Mouse (Mus musculus): ENCODE data around the gene Cavin2. TPM values are rescaled to one million over a fixed set of nuclear protein-coding genes. Genes with fewer than 3 reads are reported as not detected.

The Cavin2 gene
- total RNA-seq, 2 experiments from 2014 or later: 143 to 146 TPM

- intact Hi-C loops (cut with DNase I): no loop called here
- DNase-seq: peak; percentile 37 to 41
Observed at GRCm38 (mm10) chr1:51300295-51300930, 11.5 kb downstream of the Cavin2 start.

- intact Hi-C loops (cut with DNase I): no loop called here
- no peak for DNase-seq
Observed at GRCm38 (mm10) chr1:51307056-51307455, 18.1 kb downstream of the Cavin2 start.

DNA sequence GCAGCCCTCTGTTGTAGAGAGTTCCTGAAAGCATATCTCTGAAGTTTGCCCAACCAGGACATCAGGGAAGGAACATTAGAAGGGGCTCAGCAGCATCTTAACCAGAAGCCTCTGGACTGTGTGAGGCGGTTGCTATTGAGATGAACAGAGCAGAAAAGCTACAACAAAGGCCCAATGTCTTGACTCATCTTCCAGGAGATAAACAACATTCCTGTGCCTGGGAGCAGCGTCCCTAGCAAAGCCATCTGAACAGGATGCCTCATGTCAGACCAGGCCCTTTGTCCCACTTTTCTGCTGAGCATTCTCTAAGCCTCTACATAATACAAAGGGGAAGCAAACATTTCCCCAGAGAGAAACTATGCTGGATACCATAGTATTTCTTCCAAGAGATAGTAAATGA is 26.6 kb downstream of the Cavin2 start:
- intact Hi-C loops (cut with DNase I): no loop called here
- DNase-seq: no peak

DNA sequence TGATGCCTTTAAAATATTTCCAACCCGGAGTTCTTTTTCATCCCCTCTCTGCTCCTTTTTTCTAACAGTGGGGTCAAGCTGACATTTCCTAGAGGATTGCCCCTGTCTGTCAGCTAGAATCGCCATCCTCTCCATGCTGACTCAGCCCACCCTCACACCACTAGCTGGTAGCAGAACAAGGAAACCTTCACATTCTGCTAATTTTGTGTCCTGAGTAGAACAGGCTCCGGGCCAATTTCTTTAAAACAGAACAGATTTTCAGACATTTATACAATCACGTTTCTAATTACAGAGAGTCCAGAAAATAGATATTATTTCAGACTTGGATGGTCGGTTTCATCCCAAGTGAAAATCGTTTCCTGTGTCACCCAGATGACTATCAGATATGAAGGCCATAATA is 34.6 kb downstream of the Cavin2 start:
- DNase-seq: no peak
- intact Hi-C loops (cut with DNase I): no loop called here

DNA sequence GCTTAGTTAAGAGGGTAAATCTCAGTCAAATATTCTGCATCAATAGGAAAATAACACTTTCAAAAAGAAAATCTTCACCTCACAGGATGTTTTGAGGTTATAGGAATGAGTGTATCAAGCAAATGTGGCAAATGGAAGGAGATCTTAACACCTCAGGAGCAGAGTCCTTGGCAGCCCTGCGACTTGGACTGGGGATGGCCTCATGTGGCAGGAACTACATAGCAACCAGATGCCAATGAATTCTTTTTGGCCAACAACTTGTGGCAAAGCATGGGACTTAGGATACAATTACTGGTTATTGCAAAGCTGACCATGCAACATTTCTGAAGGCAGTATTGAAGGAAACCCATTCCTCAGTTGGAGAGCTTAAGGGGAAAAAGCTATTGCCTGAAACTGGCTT is 39.6 kb downstream of the Cavin2 start:
- no peak for DNase-seq
- intact Hi-C loops (cut with DNase I): no loop called here

DNA sequence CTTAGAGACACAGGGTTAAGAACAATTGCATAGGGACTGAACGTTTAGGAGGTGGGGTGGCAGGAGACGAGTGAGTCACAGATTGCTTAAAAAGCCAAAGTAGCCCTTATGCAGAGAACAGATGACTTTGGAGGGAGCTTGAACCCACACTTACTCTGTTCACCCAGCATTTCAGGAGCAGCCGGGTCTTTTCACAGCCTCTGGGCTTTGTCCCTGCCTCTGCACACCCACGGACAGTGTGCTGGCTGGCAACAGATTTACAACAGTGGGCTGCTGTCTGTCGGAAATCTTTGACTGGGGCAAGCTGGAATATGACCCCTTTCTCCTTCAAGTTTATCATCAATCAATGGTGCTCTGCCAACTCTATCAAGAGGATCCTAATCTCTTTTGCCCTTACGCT is 44.1 kb downstream of the Cavin2 start:
- peak in 1 of 2 experiments; percentile 13 for DNase-seq
- intact Hi-C loops (cut with DNase I): loop anchor here (2.0 to 10.0 kb wide), 4 partner anchors 40 to 262 kb away; no protein-coding TSS in a partner anchor

- intact Hi-C loops (cut with DNase I): loop anchor here (1.0 to 10.0 kb wide), 5 partner anchors 41 to 371 kb away; no protein-coding TSS in a partner anchor
- DNase-seq: peak; percentile 88 to 89
Observed at GRCm38 (mm10) chr1:51333557-51334285, 44.8 kb downstream of the Cavin2 start.

GRCm38 (mm10) chr1:51334289-51334688 is 45.4 kb downstream of the Cavin2 start:
- intact Hi-C loops (cut with DNase I): loop anchor here (1.0 to 10.0 kb wide), 2 partner anchors 261 to 372 kb away; no protein-coding TSS in a partner anchor
- DNase-seq: peak in 1 of 2 experiments; percentile 18

DNA sequence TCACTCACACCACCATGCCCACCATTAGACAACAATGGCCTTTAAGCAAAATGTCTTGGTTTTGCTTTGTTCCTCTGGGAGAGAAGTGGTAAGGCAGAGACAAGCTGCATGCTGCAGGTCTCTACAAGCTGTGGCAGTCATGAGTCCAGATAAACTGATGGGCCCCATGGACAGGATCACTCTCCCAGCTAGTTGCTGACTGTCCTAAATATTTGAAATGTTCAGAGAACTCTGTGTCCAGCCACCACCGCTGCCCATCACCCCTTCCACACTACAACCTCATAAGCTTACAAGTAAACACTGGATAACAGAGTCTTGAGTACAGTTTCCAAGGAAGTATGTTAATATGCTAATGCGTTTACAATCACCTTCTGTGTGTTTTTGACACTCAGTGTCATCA is 46.2 kb downstream of the Cavin2 start:
- intact Hi-C loops (cut with DNase I): loop anchor here (10.0 kb wide), 1 partner anchor 260 kb away; no protein-coding TSS in a partner anchor
- DNase-seq: no peak

GRCm38 (mm10) chr1:51344160-51344559 is 55.2 kb downstream of the Cavin2 start:
- DNase-seq: no peak
- intact Hi-C loops (cut with DNase I): no loop called here

- intact Hi-C loops (cut with DNase I): no loop called here
- DNase-seq: no peak
Observed at GRCm38 (mm10) chr1:51347596-51347995, 58.7 kb downstream of the Cavin2 start.

DNA sequence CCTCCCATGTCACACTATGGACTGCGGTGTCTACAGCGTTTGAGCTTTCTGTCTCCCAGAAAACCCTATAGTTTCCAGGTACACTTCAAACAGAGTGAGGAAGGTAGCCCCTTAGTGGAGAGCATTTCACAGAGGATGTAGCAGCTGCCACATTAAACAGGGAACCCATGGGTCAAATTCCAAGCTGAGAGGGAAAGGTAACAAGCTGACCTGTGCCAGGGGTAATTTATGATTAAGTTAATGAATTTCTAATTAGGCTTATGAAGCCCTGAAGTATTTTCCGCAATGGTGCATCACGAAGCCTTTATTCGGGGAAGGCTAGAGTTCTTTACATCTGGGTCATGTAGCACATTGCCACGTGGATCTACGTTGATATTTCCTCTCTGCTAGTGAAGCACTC is 59.7 kb downstream of the Cavin2 start:
- intact Hi-C loops (cut with DNase I): no loop called here
- DNase-seq: no peak

GRCm38 (mm10) chr1:51349291-51349967 is 60.5 kb downstream of the Cavin2 start:
- no peak for DNase-seq
- intact Hi-C loops (cut with DNase I): no loop called here

Other genes starting within 250 kb of the Cavin2 start
- gene Nabp1, start 189.3 kb downstream of the Cavin2 start, total RNA-seq (2021): 10 to 100 TPM; 42.7 to 50.3 TPM